Mouse (Mus musculus): Measurements from ENCODE around the gene Zbed5. TPM values are rescaled to one million over a fixed set of nuclear protein-coding genes. Genes with fewer than 3 reads are reported as not detected.

The Zbed5 gene
- polyA plus RNA-seq, 1 experiment = 0.56 TPM

GRCm38 (mm10) chr5:129947528-129948033, 52.1 kb downstream of the Zbed5 start:
- Histone ChIP-seq H3K27me3 (ENCODE audit: control insufficient read depth, insufficient read depth, low read length) (no peaks in the 10 kb centered on the region), H3K4me1 (ENCODE audit: control insufficient read depth, insufficient read depth, insufficient read length) (no peaks in the 10 kb centered on the region; the same call in 1 of the 2 replicates), H3K27ac (ENCODE audit: insufficient read depth, low read length) (no peak overlapping the region), H3K4me3 (ENCODE audit: extremely low read depth, insufficient read depth, insufficient read length) (no peak overlapping the region), H3K36me3 (ENCODE audit: control insufficient read depth, insufficient read depth, low read length) (no peaks in the 10 kb centered on the region)
- whole genome bisulfite sequencing = 29% methylated on average over 2 of the region's 2 CpGs
- no peak for TF ChIP-seq POLR2A (IDR thresholded peaks at IDR 0.05; ENCODE audit: low read depth, low read length)
- no peak for TF ChIP-seq CTCF (IDR thresholded peaks at IDR 0.05; ENCODE audit: extremely low read depth, insufficient read depth, insufficient read length, insufficient replicate concordance)
- DNase-seq (ENCODE audit: low read depth in 1 of 2, low spot score in 2 of 2) = no peak

DNA sequence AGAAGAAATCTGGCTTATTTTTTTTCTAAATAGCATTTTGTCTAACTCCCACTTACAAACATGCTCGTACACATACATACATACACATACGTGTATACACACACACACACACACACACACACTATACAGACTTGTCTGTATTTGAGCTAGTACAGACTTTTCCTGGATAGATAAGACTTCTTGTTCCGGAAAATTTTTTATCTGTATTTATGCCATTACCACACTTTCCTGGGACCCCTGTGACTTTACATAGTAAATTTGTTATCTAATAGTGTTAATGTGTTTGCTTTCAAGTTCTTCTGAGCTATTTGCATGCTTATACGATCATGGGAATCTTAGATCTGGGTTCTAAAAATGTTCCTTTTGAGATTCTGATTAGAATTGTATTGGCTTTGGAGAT, 56.6 kb downstream of the Zbed5 start:
- Histone ChIP-seq H3K36me3 (ENCODE audit: control insufficient read depth, insufficient read depth, low read length) (no peaks in the 10 kb centered on the region), H3K27me3 (ENCODE audit: control insufficient read depth, insufficient read depth, low read length) (no peaks in the 10 kb centered on the region), H3K4me3 (ENCODE audit: extremely low read depth, insufficient read depth, insufficient read length) (no peak overlapping the region), H3K4me1 (ENCODE audit: control insufficient read depth, insufficient read depth, insufficient read length) (no peaks in the 10 kb centered on the region; the same call in 1 of the 2 replicates), H3K27ac (ENCODE audit: insufficient read depth, low read length) (no peak overlapping the region)
- TF ChIP-seq CTCF (IDR thresholded peaks at IDR 0.05; ENCODE audit: extremely low read depth, insufficient read depth, insufficient read length, insufficient replicate concordance) (no peak), POLR2A (IDR thresholded peaks at IDR 0.05; ENCODE audit: low read depth, low read length) (no peak)
- 84% methylated on average over 4 of the region's 4 CpGs for WGBS
- DNase-seq (ENCODE audit: low read depth in 1 of 2, low spot score in 2 of 2) = no peak

Other genes with a start within 250 kb of the Zbed5 start
- gene Zfp11, start 225.6 kb upstream of the Zbed5 start, polyA plus RNA-seq (2012; rRNA removed) = 0.61 and 0.73 TPM in 2 replicates
- not detected in 2 replicates for gene Sept14, start 187.2 kb upstream of the Zbed5 start, polyA plus RNA-seq (2012; rRNA removed)
- 29.2 and 34.9 TPM in 2 replicates for gene Mrps17, start 180.2 kb upstream of the Zbed5 start, polyA plus RNA-seq (2012; rRNA removed)
- gene Nipsnap2, start 170.7 kb upstream of the Zbed5 start, polyA plus RNA-seq (2012; rRNA removed) = 16.3 and 19.4 TPM in 2 replicates
- 13.3 and 14.2 TPM in 2 replicates for gene Psph, start 108.3 kb upstream of the Zbed5 start, polyA plus RNA-seq (2012; rRNA removed)
- gene Sumf2, start 48.7 kb upstream of the Zbed5 start, polyA plus RNA-seq (2012; rRNA removed) = 9.5 and 11.5 TPM in 2 replicates
- 274 and 522 TPM in 2 replicates for gene Chchd2, start 8.3 kb upstream of the Zbed5 start, polyA plus RNA-seq (2012; rRNA removed)
- 0.13 and 0.14 TPM in 2 replicates for gene Phkg1, start 2.8 kb downstream of the Zbed5 start, polyA plus RNA-seq (2012; rRNA removed)
- 2.4 and 4.9 TPM in 2 replicates for gene Nupr1l, start 12.8 kb downstream of the Zbed5 start, polyA plus RNA-seq (2012; rRNA removed)
- gene Vkorc1l1, start 46.2 kb downstream of the Zbed5 start, polyA plus RNA-seq (2012; rRNA removed) = 7.5 and 8.1 TPM in 2 replicates
- gene Gusb, start 107.3 kb downstream of the Zbed5 start, polyA plus RNA-seq (2012; rRNA removed) = 39.9 and 46.2 TPM in 2 replicates
- 18.0 and 22.4 TPM in 2 replicates for gene Asl, start 133.5 kb downstream of the Zbed5 start, polyA plus RNA-seq (2012; rRNA removed)
- 7.1 and 9.8 TPM in 2 replicates for gene Crcp, start 133.6 kb downstream of the Zbed5 start, polyA plus RNA-seq (2012; rRNA removed)
- 10.9 and 15.5 TPM in 2 replicates for gene Tpst1, start 177.6 kb downstream of the Zbed5 start, polyA plus RNA-seq (2012; rRNA removed)
- gene Kctd7, start 249.1 kb downstream of the Zbed5 start, polyA plus RNA-seq (2012; rRNA removed) = 5.2 and 8.9 TPM in 2 replicates